Mouse (Mus musculus) Patski (cell line): Measurements from ENCODE around the gene P4ha2. TPM values are rescaled to one million over a fixed set of nuclear protein-coding genes. Genes with fewer than 3 reads are reported as not detected.

Experiments used
- ATAC-seq: fragments of 100-300 bp; one replicate; pipeline ENCODE4 v1.8.0; 2021
- CTCF ChIA-PET: fragments of 350-600 bp; sonication (Branson Sonifier 250); formaldehyde crosslinking; loops from one replicate; lab custom pipeline; 2022; ENCODE audit warnings: inconsistent platforms; lab: Charles Lee
- POLR2A ChIA-PET: fragments of 350-600 bp; sonication (Branson Sonifier 250); formaldehyde crosslinking; loops from one replicate; lab custom pipeline; 2022; ENCODE audit warnings: antibody characterized with exemption, inconsistent platforms; lab: Charles Lee
- DNase-seq: peaks from one replicate; pipeline ENCODE4 v3.0.0-alpha.2; 2011; ENCODE audit warnings: low read depth, low spot score
- H3K27me3 ChIP-seq: fragments of 371-371 bp; one replicate; pipeline ENCODE4 v1.5.1; 2021
- CTCF ChIP-seq: fragments of 100-300 bp; IDR thresholded peaks from one replicate; pipeline ENCODE4 v1.5.1; 2021
- in situ Hi-C: fragments of 300-500 bp; cut with MboI; formaldehyde crosslinking; loops from 3 replicates; pipeline ENCODE4 v1.11.1; 2018; ENCODE audit warnings: low pct_unique_long_range_greater_than_20kb, mixed read lengths
- polyA plus RNA-seq: library from polyadenylated mRNA; unstranded; gene quantifications from one replicate; pipeline ENCODE4 v1.2.3, GENCODE M21; 2021

The P4ha2 gene
- polyA plus RNA-seq, 1 experiment from 2014 or later: 66.8 TPM

DNA sequence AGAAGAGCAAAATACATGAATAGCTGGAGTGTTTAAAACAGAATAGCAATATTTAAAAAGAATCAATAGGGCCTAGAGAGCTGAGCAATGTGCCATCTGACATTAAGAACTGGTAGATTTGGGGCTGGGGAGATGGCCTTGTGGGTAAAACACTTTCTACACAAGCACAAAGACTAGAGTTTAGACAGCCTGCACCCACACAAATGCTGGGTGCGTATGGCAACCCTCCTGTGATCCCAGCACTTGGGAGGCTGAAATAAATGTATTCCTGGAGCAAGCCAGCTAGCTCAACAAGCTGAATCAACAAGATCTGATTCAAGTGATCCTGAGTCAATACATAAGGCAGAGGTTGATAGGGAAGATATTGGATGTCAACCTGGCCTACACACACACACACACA is 14.9 kb upstream of the P4ha2 start:
- CTCF ChIA-PET: interaction anchor here (2.5 kb wide), 1 partner anchor 10 kb away, joined by 9 read pairs; no protein-coding TSS in a partner anchor
- no peak for TF ChIP-seq CTCF
- in situ Hi-C loops: loop anchor here (5.0 kb wide), 2 partner anchors 33 to 83 kb away; no protein-coding TSS in a partner anchor
- POLR2A ChIA-PET: no interaction called here
- ATAC-seq (no peak), DNase-seq (no peak)
- no peaks in the 10 kb centered on the region for H3K27me3 ChIP-seq

DNA sequence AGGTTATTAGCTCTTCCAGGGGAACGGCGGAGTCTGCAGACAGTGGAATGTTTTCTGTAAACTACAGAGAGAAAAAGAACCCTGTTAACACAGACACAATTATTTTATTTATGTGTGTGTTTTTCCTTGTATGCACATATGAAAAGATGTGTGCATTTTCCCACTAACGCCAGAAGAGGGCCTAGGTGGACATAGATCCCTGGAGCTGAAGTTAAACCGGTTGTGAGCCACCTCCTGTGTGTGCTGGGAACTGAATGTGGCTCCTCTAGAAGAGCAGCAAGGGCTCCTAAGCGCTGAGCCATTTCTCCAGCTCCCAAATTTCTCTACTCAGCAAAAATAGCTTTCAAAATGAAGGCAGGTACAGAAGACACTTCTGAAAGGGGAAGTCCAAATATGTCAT is 14.1 kb upstream of the P4ha2 start:
- ATAC-seq (no peak), DNase-seq (no peak)
- ChIA-PET POLR2A (no interaction called here), CTCF (interaction anchor here (1.2 to 2.5 kb wide), 5 partner anchors 11 to 56 kb away, joined by 3 to 15 read pairs (median 8); no protein-coding TSS in a partner anchor)
- in situ Hi-C loops: loop anchor here (5.0 kb wide), 2 partner anchors 34 to 84 kb away; no protein-coding TSS in a partner anchor
- TF ChIP-seq CTCF: peak; percentile 45
- H3K27me3 ChIP-seq: no peaks in the 10 kb centered on the region

DNA sequence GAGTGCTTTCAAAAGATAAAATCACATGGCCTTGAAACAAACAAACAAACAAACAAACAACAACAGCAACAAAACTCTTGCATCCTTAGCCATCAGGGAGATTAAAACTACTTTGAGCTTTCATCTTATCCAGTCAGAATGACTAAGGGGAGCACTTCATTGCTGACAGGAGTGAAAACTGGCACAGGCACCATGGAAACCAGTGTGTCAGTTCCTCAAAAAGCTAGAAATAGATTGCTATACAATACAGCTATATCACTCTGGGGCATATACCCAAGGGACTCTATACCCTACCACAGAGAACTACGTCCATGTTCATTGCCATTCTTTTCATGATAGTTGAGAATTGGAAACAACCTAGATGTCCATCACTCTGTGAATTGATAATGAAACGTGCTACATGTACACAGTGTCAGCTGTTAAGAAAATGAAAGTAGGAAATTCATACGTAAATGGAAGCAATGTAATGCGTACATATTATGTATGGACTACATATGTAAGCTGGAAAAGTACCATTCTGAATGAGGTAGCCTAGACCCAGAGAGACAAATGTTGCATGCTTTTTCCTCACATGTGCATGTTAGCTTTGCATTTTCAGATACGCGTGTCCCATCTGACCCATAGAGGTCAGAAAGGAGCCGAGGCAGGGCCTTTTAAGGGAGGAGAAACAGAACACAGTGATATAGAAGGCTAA is 11.5 kb upstream of the P4ha2 start:
- TF ChIP-seq CTCF: no peak
- ATAC-seq: no peak
- CTCF ChIA-PET: interaction anchor here (0.7 to 6.3 kb wide), 19 partner anchors 8 to 168 kb away, joined by 3 to 103 read pairs (median 4); no protein-coding TSS in a partner anchor
- POLR2A ChIA-PET: interaction anchor here (1.2 to 1.6 kb wide), 2 partner anchors 12 to 26 kb away, joined by 3 to 6 read pairs; partner anchors contain the start of gene P4ha2
- in situ Hi-C loops: loop anchor here (5.0 kb wide), 2 partner anchors 36 to 86 kb away; no protein-coding TSS in a partner anchor
- H3K27me3 ChIP-seq: no peaks in the 10 kb centered on the region
- DNase-seq: no peak

DNA sequence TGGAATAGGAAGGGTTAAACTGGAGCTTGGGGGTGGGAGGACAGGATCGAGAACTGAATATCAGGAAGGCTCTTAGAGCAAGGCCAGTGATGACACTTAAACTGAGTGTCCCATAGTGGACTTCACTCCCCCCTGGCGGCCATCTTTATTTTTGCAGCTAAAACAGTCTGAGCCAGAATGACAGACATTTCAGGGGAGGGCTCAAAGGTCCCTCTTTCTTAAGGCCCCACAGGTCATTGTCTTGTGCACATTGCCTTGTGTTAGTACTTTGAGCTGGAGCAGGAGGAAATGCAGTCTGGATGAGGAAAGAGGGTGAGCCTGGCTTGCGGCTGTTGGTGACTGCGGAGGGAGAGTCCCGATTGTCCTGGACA is 11.0 kb upstream of the P4ha2 start:
- no peaks in the 10 kb centered on the region for H3K27me3 ChIP-seq
- ATAC-seq (peak; percentile 35), DNase-seq (no peak)
- in situ Hi-C loops: loop anchor here (5.0 kb wide), 2 partner anchors 37 to 87 kb away; no protein-coding TSS in a partner anchor
- ChIA-PET CTCF (interaction anchor here (0.9 to 6.3 kb wide), 18 partner anchors 9 to 165 kb away, joined by 3 to 103 read pairs (median 4); no protein-coding TSS in a partner anchor), POLR2A (interaction anchor here (1.2 to 1.6 kb wide), 2 partner anchors 11 to 27 kb away, joined by 3 to 6 read pairs; partner anchors contain the start of gene P4ha2)
- peak; percentile 94 for TF ChIP-seq CTCF

- in situ Hi-C loops: no loop called here
- ATAC-seq: no peak
- no peak for DNase-seq
- CTCF ChIA-PET: interaction anchor here (1.2 to 6.3 kb wide), 8 partner anchors 15 to 164 kb away, joined by 3 to 103 read pairs (median 16); no protein-coding TSS in a partner anchor
- POLR2A ChIA-PET: interaction anchor here (1.4 kb wide), 1 partner anchor 43 kb away, joined by 3 read pairs; no protein-coding TSS in a partner anchor
- TF ChIP-seq CTCF: no peak
- no peaks in the 10 kb centered on the region for H3K27me3 ChIP-seq
Observed at GRCm38 (mm10) chr11:54090091-54090879, 9.6 kb upstream of the P4ha2 start.

DNA sequence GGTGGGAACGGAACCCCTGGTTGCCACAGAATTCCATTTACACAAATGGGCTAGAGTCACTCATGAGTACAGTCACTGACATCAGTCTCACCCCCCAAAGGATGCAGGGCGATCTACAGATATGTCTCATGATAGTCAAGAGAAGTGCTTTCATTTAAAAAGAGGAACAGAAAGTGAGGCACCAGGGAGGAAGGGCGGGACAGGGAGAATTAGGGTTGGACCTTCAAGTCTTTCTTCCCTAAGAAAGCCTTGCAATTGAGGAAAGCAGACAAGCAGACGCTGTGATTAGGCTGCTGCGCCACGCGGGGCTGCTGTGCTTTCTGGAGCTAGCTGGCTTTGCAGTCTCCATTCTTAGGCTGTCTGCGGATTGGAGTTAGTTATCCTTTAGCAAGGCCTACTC is 8.2 kb upstream of the P4ha2 start:
- TF ChIP-seq CTCF: no peak
- ChIA-PET POLR2A (no interaction called here), CTCF (interaction anchor here (1.1 to 6.3 kb wide), 4 partner anchors 35 to 171 kb away, joined by 3 to 103 read pairs (median 34); no protein-coding TSS in a partner anchor)
- DNase-seq: no peak
- H3K27me3 ChIP-seq: no peaks in the 10 kb centered on the region
- in situ Hi-C loops: no loop called here
- ATAC-seq: no peak

GRCm38 (mm10) chr11:54092188-54092587 is 7.7 kb upstream of the P4ha2 start:
- CTCF ChIA-PET: interaction anchor here (0.8 to 6.3 kb wide), 14 partner anchors 13 to 430 kb away, joined by 3 to 103 read pairs (median 4); partner anchors contain the start of gene Rapgef6
- DNase-seq: no peak
- no peak for ATAC-seq
- POLR2A ChIA-PET: no interaction called here
- no peak for TF ChIP-seq CTCF
- H3K27me3 ChIP-seq: no peaks in the 10 kb centered on the region
- in situ Hi-C loops: no loop called here

- ATAC-seq (no peak), DNase-seq (no peak)
- in situ Hi-C loops: no loop called here
- TF ChIP-seq CTCF: peak; percentile 93
- ChIA-PET POLR2A (no interaction called here), CTCF (interaction anchor here (0.8 to 6.3 kb wide), 14 partner anchors 12 to 430 kb away, joined by 3 to 103 read pairs (median 4); partner anchors contain the start of gene Rapgef6)
- H3K27me3 ChIP-seq: no peaks in the 10 kb centered on the region
Observed at GRCm38 (mm10) chr11:54093000-54093399, 6.9 kb upstream of the P4ha2 start.

GRCm38 (mm10) chr11:54100692-54101591 is 1.0 kb downstream of the P4ha2 start:
- ChIA-PET CTCF (interaction anchor here (0.7 to 2.0 kb wide), 3 partner anchors 12 kb away, joined by 3 to 8 read pairs (median 5); no protein-coding TSS in a partner anchor), POLR2A (interaction anchor here (1.2 kb wide), 1 partner anchor 12 kb away, joined by 3 read pairs; no protein-coding TSS in a partner anchor)
- no peaks in the 10 kb centered on the region for H3K27me3 ChIP-seq
- peak; percentile 79 for ATAC-seq
- TF ChIP-seq CTCF: no peak
- in situ Hi-C loops: no loop called here
- DNase-seq: no peak
